Mouse (Mus musculus) mouse embryonic stem cell (cell line): ENCODE data around the gene Pex19.

Source experiments
- in situ Hi-C, 2 experiments: fragments of 300-500 bp; cut with MboI; formaldehyde crosslinking; loops; 1 replicate in 1 of 2; 3 replicates in 1 of 2; pipeline ENCODE4 v1.14.3; 2019 to 2020; ENCODE audit warnings: low sequenced_read_pairs in 2 of 2, low pct_unique_long_range_greater_than_20kb in 1 of 2, mixed read lengths in 1 of 2; ENCODE audit not compliant: unreplicated experiment in 1 of 2

The Pex19 gene

DNA sequence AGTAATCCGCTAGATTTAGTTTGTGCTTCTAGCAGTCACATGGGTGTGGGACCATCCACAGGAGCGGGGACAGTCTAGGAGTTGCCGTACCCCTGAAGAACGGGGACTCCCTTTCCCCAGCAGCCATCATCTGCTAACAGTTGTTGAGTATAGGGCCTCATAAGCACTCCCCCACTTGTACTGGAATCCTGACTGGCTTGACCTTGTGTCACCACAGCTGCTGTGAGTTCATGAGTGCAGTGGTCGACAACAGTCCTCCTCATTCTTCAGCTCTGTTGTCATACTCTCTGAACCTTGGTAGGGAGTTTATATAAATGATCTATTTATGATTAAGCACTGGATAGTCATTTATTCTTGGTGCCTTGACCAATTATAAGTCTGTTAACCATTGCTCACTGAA, 43.3 kb downstream of the Pex19 start:
- in situ Hi-C loops = no loop called here

DNA sequence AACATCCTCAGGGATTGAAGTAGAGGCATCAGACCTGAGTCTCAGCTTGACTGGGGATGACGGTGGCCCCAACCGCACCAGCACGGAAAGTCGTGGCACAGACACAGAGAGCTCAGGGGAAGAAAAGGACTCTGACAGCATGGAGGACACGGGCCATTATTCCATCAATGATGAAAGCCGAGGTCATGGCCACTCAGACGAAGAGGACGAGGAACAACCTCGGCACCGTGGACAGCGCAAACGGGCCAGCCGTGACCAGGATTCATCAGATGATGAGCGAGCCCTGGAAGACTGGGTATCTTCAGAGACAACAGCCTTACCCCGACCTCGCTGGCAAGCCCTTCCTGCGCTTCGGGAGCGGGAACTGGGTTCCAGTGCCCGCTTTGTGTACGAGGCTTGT, 45.8 kb downstream of the Pex19 start:
- in situ Hi-C loops = no loop called here

DNA sequence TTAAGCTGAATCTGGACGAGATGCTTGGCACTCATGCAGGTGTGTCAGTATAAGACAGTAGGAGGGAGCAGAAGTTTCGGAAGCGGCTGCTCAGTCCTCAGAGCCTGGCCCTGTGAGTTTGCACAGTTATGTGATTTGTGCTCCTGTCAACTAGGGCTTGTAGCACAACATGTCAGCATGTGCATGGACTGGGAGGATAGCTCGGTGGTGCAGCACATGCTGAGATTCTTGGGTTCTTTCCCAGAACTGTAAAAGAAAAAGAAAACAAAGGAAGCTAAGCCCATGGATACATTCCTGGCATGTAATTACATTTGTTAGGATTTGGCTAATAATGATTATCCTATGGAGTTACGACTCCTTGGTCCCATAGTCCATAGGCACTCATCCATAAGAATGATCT, 46.6 kb downstream of the Pex19 start:
- in situ Hi-C loops = no loop called here

DNA sequence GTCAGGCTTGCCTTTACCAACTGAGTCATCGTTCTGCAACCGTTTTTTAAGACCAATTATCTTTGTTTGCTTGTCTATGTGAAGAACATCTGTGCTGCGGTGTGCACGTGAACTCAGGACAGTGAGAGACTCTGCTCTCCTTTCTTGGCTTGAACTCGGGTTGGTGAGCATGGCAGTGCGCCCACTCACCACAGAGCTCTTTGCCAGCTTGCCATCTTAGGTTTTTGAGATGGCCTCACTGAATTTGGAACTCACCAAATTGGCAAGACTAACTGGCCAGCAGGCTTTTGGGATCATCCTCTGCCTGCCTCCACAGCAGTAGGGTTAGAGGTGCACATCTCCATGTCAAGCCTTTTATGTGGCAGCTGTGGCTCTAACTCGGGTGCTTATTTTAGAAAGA, 51.2 kb downstream of the Pex19 start:
- in situ Hi-C loops = no loop called here

DNA sequence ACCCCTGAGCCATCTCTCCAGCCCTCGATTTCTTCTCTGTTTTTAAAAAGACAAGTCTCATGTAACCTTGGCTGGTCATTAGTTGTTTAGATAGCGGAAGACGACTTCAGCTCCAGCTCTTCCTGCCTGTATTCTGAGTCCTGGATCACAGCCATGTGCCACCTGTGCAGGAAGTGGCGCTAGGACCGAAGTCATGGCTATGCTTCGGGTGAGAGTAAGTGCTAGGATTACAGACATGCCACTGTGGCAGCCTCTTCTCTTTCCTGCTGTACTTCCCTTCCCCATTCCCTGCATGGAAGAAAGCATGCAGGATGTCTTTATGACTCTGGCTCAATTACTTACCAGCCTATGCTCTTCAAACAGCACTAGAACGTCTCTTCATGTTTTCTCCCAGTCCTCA, 52.5 kb downstream of the Pex19 start:
- in situ Hi-C loops = no loop called here

DNA sequence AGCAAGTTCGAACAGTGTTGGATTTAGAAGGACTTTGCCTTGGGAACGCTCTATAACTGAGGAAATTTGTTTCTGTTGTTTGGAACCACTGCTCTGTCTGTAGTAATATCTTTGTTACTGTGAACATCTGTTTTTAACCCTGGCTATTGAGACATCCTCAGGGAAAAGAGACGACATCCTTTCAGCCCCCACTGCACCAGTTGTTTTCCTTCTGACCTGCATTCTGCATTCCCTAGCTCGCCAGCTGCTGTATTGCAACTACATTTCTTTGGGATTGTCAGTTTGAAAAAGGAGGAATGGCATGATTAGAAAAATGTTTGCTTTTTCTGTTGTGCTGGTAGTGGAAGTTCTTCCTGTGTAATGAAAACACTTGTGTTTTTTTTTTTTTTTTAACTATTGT, 54.3 kb downstream of the Pex19 start:
- in situ Hi-C loops = no loop called here

DNA sequence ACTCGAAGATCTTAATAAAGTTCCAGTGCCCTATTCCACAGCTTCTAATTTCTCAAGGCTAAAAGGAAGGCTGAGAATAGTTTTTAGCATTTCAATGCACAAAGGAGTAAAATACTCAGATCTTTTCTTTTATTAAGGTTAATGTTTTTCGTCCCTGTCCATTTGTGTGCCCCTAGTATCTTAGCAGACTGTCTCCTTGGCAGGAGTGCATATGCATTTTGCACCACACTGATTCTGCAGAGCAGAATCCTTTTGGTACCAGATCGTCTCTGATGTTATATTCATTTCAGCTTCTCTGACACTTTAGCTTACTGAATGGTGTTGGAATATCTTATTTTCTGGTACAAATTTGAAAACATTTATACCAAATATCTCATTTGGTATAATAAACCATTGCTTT, 55.2 kb downstream of the Pex19 start:
- in situ Hi-C loops = no loop called here

DNA sequence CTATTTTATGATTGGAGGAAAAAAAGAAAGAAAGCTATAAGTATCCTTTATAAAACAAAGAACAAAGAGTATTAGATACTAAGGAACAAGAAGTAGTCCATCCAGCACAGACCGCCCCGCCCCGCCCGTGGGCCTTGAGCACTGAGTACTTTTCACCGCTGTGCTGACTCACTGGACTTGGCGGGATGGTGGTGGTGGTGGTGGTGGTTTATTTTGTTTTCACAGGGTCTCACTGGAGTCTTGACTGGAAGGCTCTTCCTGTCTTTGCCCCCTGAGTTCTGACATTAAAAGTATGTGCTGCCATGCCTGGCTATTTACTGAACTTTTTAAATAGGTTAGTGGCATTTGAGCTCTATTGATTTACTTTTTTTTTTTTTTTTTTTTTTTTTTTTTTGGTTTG, 56.5 kb downstream of the Pex19 start:
- in situ Hi-C loops = no loop called here

DNA sequence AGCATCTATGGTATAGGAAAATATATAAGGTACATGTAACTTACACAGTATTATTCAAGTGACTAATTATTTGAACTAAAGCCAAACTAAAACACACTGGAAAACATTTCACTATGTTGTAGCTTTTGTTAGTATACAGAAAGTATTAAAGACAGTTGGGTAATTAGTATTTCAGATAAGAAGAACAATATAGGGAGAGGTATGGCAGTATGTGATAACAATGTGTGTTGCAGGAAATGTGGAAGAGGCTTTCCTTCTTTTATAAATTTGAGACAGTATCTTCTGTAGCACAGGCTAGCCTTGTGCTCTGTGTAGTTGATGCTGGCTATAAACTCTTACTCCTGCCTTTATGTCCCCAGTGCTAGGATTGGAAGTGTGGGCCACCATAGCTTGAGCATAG, 57.4 kb downstream of the Pex19 start:
- in situ Hi-C loops = no loop called here
